Mouse (Mus musculus) CH12.LX (cell line): ENCODE results near the gene Clstn1. TPM values are rescaled to one million over a fixed set of nuclear protein-coding genes. Genes with fewer than 3 reads are reported as not detected.

Experiments used
- DNase-seq: peaks from one replicate; pipeline ENCODE4 v3.0.0-alpha.2; 2013; ENCODE audit errors: extremely low read depth
- H3K27ac ChIP-seq: 2 replicates; pipeline ENCODE4 v1.5.1; 2012; ENCODE audit warnings: low read depth, mild to moderate bottlenecking, control low read depth, moderate library complexity; ENCODE audit not compliant: insufficient read depth
- H3K27me3 ChIP-seq: replicated peaks from 2 replicates; pipeline ENCODE3; 2012; ENCODE audit warnings: inconsistent platforms
- H3K36me3 ChIP-seq, 2 experiments: replicated peaks in 1 of 2; 2 replicates each; pipeline versions ENCODE3 to v1.6.1; 2012; ENCODE audit warnings: inconsistent platforms in 1 of 2, low read length in 1 of 2, mild to moderate bottlenecking in 1 of 2, mixed read lengths in 1 of 2, moderate library complexity in 1 of 2; ENCODE audit not compliant: control insufficient read depth in 1 of 2, insufficient read depth in 1 of 2
- H3K4me1 ChIP-seq, 2 experiments: 2 replicates each; pipeline ENCODE4 v1.6.1; 2012; ENCODE audit warnings: inconsistent platforms in 1 of 2, moderate library complexity in 1 of 2; ENCODE audit not compliant: insufficient read depth in 2 of 2, control insufficient read depth in 1 of 2
- H3K4me2 ChIP-seq: 2 replicates; pipeline ENCODE4 v1.6.1; 2012; ENCODE audit warnings: low read depth, mild to moderate bottlenecking, control low read depth; ENCODE audit not compliant: poor library complexity, insufficient read depth, severe bottlenecking
- H3K4me3 ChIP-seq, 3 experiments: fragments of 150-350 bp in 1 of 3; sonication (generic) in 1 of 3; replicated peaks in 1 of 3; 2 replicates each; pipeline versions ENCODE3 to v1.5.1; 2011 to 2012; ENCODE audit warnings: low read depth in 2 of 3, low read length in 2 of 3, mild to moderate bottlenecking in 2 of 3, moderate library complexity in 2 of 3, control low read depth in 1 of 3, improper control_type of control experiment in 1 of 3, inconsistent platforms in 1 of 3, mixed read lengths in 1 of 3; ENCODE audit not compliant: poor library complexity in 1 of 3
- H3K79me2 ChIP-seq: replicated peaks from 2 replicates; pipeline ENCODE4 v1.6.1; 2012; ENCODE audit warnings: mild to moderate bottlenecking, moderate library complexity; ENCODE audit not compliant: control insufficient read depth, poor library complexity, insufficient read depth, severe bottlenecking; ENCODE audit errors: extremely low read depth
- H3K9ac ChIP-seq: 2 replicates; pipeline ENCODE4 v1.6.1; 2012; ENCODE audit warnings: low read depth, mild to moderate bottlenecking, control low read depth, moderate library complexity; ENCODE audit not compliant: insufficient read depth
- H3K9me3 ChIP-seq: replicated peaks from 2 replicates; pipeline ENCODE3; 2012; ENCODE audit warnings: low read length, inconsistent platforms, mixed read lengths
- BHLHE40 ChIP-seq: IDR thresholded peaks from 2 replicates; pipeline ENCODE4 v1.6.1; 2011; ENCODE audit warnings: mild to moderate bottlenecking, low read depth, low read length, improper control_type of control experiment
- CHD1 ChIP-seq: IDR thresholded peaks from 2 replicates; pipeline ENCODE4 v1.6.1; 2012; ENCODE audit warnings: low read depth, low read length, improper control_type of control experiment, inconsistent platforms
- CHD2 ChIP-seq: IDR thresholded peaks from 2 replicates; pipeline ENCODE4 v1.6.1; 2011; ENCODE audit warnings: low read length, improper control_type of control experiment
- ELF1 ChIP-seq: IDR thresholded peaks from 2 replicates; pipeline ENCODE4 v1.6.1; 2014; ENCODE audit warnings: low read depth, mild to moderate bottlenecking, inconsistent platforms, low read length, improper control_type of control experiment
- GABPA ChIP-seq: IDR thresholded peaks from 2 replicates; pipeline ENCODE4 v1.6.1; 2012; ENCODE audit warnings: low read depth, low read length, improper control_type of control experiment, inconsistent platforms; ENCODE audit not compliant: insufficient replicate concordance
- JUND ChIP-seq: conservative IDR thresholded peaks from 2 replicates; pipeline ENCODE4 v1.6.1; 2011; ENCODE audit warnings: low read depth, low read length, improper control_type of control experiment
- MXI1 ChIP-seq: IDR thresholded peaks from 2 replicates; pipeline ENCODE4 v1.6.1; 2011; ENCODE audit warnings: mild to moderate bottlenecking, low read depth, low read length, improper control_type of control experiment
- MYC ChIP-seq: IDR thresholded peaks from 2 replicates; pipeline ENCODE4 v1.6.1; 2011; ENCODE audit warnings: low read depth, mild to moderate bottlenecking, improper control_type of control experiment, low read length
- SIN3A ChIP-seq: IDR thresholded peaks from 2 replicates; pipeline ENCODE4 v1.6.1; 2012; ENCODE audit warnings: low read length, improper control_type of control experiment, inconsistent platforms
- SMC3 ChIP-seq: IDR thresholded peaks from 2 replicates; pipeline ENCODE4 v1.6.1; 2011; ENCODE audit warnings: low read depth, low read length, improper control_type of control experiment
- TBP ChIP-seq: conservative IDR thresholded peaks from 2 replicates; pipeline ENCODE4 v1.6.1; 2011; ENCODE audit warnings: low read depth, low read length, improper control_type of control experiment
- UBTF ChIP-seq: IDR thresholded peaks from 2 replicates; pipeline ENCODE4 v1.6.1; 2012; ENCODE audit warnings: low read depth, mild to moderate bottlenecking, inconsistent platforms, low read length, improper control_type of control experiment, moderate library complexity
- ZMIZ1 ChIP-seq: IDR thresholded peaks from 2 replicates; pipeline ENCODE4 v1.6.1; 2012; ENCODE audit warnings: low read depth, mild to moderate bottlenecking, inconsistent platforms, low read length, improper control_type of control experiment
- dilution Hi-C: fragments of 300-500 bp; cut with MboI; formaldehyde crosslinking; loops from 2 replicates; pipeline ENCODE4 v1.14.3; 2020; ENCODE audit warnings: low sequenced_read_pairs; ENCODE audit not compliant: extremely low pct_unique_long_range_greater_than_20kb, extremely low pct_ligation_motif_present
- in situ Hi-C: fragments of 300-500 bp; cut with MboI; formaldehyde crosslinking; loops from 3 replicates; pipeline ENCODE4 v1.14.3; 2019; ENCODE audit warnings: low sequenced_read_pairs, low pct_ligation_motif_present, low pct_unique_long_range_greater_than_20kb, mixed read lengths
- polyA plus RNA-seq: library from polyadenylated mRNA; unstranded; fragments of >175 nt; gene quantifications from 2 replicates; pipeline ENCODE4 v1.2.1, GENCODE M21; 2012; ENCODE audit warnings: low read depth; ENCODE audit not compliant: insufficient read length
- total RNA-seq, 2 experiments: library from RNA; depleted of rRNA; stranded (reverse); fragments of 300-350 nt in 1 of 2; fragments of >200 nt in 1 of 2; gene quantifications; 2 replicates each; pipeline ENCODE4 v1.2.3; 2012 to 2014

The Clstn1 gene
- total and polyA plus RNA-seq, 3 experiments = 26.4 to 53.1 (median 35.2) TPM

DNA sequence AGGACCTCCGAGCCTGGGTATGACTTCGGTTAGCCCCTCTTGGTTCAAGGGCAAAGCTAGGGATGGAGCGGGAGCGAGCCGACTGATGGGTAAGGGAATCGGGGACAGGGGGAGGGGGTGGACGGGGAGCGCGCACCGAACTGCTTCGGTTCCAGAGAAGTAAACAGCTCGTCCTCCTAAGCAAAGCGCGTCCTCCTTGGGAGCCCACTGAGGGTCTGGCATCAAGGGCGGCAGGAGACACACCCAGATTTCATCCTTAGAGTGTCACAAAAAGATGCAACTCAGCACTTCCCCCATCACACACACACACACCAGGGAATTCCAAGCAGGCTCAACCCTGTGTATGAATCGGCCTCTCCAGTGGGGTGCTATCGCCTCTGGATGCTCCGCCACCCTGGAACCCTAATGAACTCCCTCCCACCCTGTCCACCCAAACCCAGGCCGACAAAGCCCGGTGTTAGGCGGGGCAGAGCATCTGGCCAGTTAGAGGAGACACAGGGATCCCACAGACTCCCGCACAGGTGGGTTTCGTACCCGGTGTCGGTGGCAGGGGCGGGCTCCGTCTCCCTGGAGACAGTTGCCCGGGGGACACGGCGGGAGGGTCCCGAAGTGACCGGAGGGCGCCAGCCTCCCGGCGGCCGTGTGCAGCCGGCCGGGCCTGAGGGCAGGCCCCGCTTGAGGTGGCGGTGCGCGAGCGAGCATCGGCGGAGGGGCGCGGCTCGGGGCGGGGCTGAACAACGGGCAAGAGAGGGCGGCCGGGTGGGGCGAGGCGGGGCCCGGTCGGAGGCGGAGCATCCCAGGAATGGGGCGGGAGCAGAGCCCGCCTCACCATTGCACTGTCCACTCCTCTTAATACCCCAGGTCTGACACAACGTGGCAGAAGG, 89.4 kb downstream of the Clstn1 start:
- dilution Hi-C loops = no loop called here
- no peak overlapping the region for H3K4me3 ChIP-seq
- H3K4me1 ChIP-seq = peaks cover 0 to 52% of the 10 kb centered on the region in 2 experiments; a peak in 2 of 4 replicates
- no peaks in the 10 kb centered on the region for H3K27me3 ChIP-seq
- peaks cover 12% of the 10 kb centered on the region for H3K9me3 ChIP-seq
- peaks cover 65 to 90% of the 10 kb centered on the region in 2 experiments for H3K36me3 ChIP-seq
- DNase-seq = no peak
- TF ChIP-seq CHD1 = no peak
- no peak overlapping the region for H3K4me2 ChIP-seq
- H3K9ac ChIP-seq = no peak overlapping the region
- in situ Hi-C loops = no loop called here
- no peak overlapping the region for H3K27ac ChIP-seq
- H3K79me2 ChIP-seq = peaks cover 36% of the 10 kb centered on the region

DNA sequence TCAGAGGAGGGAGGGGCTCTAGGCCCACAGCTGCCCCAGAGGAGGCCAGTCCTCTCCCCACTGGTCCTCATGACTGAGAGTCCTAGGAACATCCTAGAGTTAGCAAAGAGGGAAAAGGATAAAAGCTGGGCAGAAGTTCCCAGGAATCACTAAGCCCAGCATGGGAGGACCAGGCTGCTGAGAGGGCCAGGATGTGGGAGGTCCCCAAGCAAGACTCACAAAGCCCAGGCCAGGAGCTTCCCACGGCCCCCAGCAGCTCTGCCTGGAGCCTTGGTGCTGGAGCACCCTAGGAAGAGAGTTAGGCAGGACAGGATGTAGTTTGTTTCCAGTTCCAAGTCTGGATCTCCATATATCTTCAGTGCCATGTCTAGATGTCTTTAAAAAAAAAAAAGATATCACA, 91.7 kb downstream of the Clstn1 start:
- Histone ChIP-seq H3K9me3 (peaks cover 6% of the 10 kb centered on the region), H3K79me2 (peaks cover 47% of the 10 kb centered on the region), H3K4me1 (peaks cover 2 to 56% of the 10 kb centered on the region in 2 experiments; a peak in 3 of 4 replicates), H3K4me2 (no peak overlapping the region), H3K36me3 (peaks cover 45 to 81% of the 10 kb centered on the region in 2 experiments), H3K9ac (no peak overlapping the region), H3K27ac (no peak overlapping the region), H3K4me3 (no peak overlapping the region), H3K27me3 (no peaks in the 10 kb centered on the region)
- TF ChIP-seq UBTF = no peak
- no peak for TF ChIP-seq CHD2
- no peak for TF ChIP-seq CHD1
- TF ChIP-seq JUND = no peak
- TF ChIP-seq GABPA = no peak
- no peak for TF ChIP-seq BHLHE40
- TF ChIP-seq ZMIZ1 = no peak
- TF ChIP-seq TBP = no peak
- no peak for TF ChIP-seq ELF1
- TF ChIP-seq SIN3A = no peak
- TF ChIP-seq MYC = no peak
- TF ChIP-seq SMC3 = no peak
- no peak for TF ChIP-seq MXI1
- in situ Hi-C loops (no loop called here), dilution Hi-C loops (no loop called here)
- no peak for DNase-seq
